Mouse (Mus musculus) ES-E14 (cell line): ENCODE results near the gene Phactr2. TPM values are rescaled to one million over a fixed set of nuclear protein-coding genes. Genes with fewer than 3 reads are reported as not detected.
A peak's percentile ranks its signal among the peaks of the same experiment; 100 is the strongest.

Experiments
- DNase-seq: peaks from one replicate; pipeline ENCODE4 v3.0.0-alpha.2; 2013; ENCODE audit warnings: low read depth, low spot score
- H3K27ac ChIP-seq: 2 replicates; pipeline ENCODE4 v1.5.1; 2012; ENCODE audit warnings: low read depth, mild to moderate bottlenecking, low read length, moderate library complexity, mixed read lengths; ENCODE audit not compliant: poor library complexity, insufficient read depth, severe bottlenecking
- H3K36me3 ChIP-seq: 2 replicates; pipeline ENCODE4 v1.6.1; 2012; ENCODE audit warnings: mild to moderate bottlenecking, low read length, moderate library complexity, mixed read lengths; ENCODE audit not compliant: control insufficient read depth, poor library complexity, insufficient read depth, severe bottlenecking
- H3K4me1 ChIP-seq, 2 experiments: fragments of 150-350 bp in 1 of 2; sonication (generic) in 1 of 2; 2 replicates each; pipeline ENCODE4 v1.6.1; 2012; ENCODE audit warnings: low read length in 2 of 2, mild to moderate bottlenecking in 1 of 2, mixed read lengths in 1 of 2; ENCODE audit not compliant: control insufficient read depth in 2 of 2, insufficient read depth in 2 of 2, poor library complexity in 1 of 2
- H3K4me3 ChIP-seq, 2 experiments: fragments of 150-350 bp in 1 of 2; sonication (generic) in 1 of 2; 2 replicates each; pipeline ENCODE4 v1.5.1; 2012; ENCODE audit warnings: low read length in 2 of 2, low read depth in 1 of 2, mild to moderate bottlenecking in 1 of 2, mixed read lengths in 1 of 2; ENCODE audit not compliant: insufficient read depth in 1 of 2, poor library complexity in 1 of 2, severe bottlenecking in 1 of 2
- H3K9ac ChIP-seq: 2 replicates; pipeline ENCODE4 v1.6.1; 2012; ENCODE audit warnings: low read depth, mild to moderate bottlenecking, low read length, mixed read lengths; ENCODE audit not compliant: poor library complexity, insufficient read depth, severe bottlenecking
- H3K9me3 ChIP-seq: fragments of 150-350 bp; sonication (generic); 2 replicates; pipeline ENCODE4 v1.6.1; 2012; ENCODE audit warnings: low read depth, mild to moderate bottlenecking, low read length; ENCODE audit not compliant: control insufficient read depth, insufficient read depth
- CHD2 ChIP-seq: IDR thresholded peaks from 2 replicates; pipeline ENCODE4 v1.6.1; 2014; ENCODE audit warnings: mild to moderate bottlenecking, low read depth, low read length, inconsistent platforms
- HCFC1 ChIP-seq: IDR thresholded peaks from 2 replicates; pipeline ENCODE4 v1.6.1; 2012; ENCODE audit warnings: low read length, inconsistent platforms, borderline replicate concordance; ENCODE audit not compliant: insufficient read depth
- MAFK ChIP-seq: IDR thresholded peaks from 2 replicates; pipeline ENCODE4 v1.6.1; 2014; ENCODE audit warnings: mild to moderate bottlenecking, low read depth, low read length, inconsistent platforms; ENCODE audit not compliant: insufficient read depth
- ZC3H11A ChIP-seq: IDR thresholded peaks from 2 replicates; pipeline ENCODE4 v1.6.1; 2012; ENCODE audit warnings: low read depth, mild to moderate bottlenecking, inconsistent platforms, low read length, borderline replicate concordance
- ZNF384 ChIP-seq: IDR thresholded peaks from 2 replicates; pipeline ENCODE4 v1.6.1; 2012; ENCODE audit warnings: low read depth, low read length, inconsistent platforms
- in situ Hi-C, 2 experiments: fragments of 600-800 bp; cut with MboI; formaldehyde crosslinking; loops; one replicate each; pipeline ENCODE4 v1.15.1; 2025; ENCODE audit warnings: low sequenced_read_pairs in 2 of 2, inconsistent platforms in 1 of 2; ENCODE audit not compliant: unreplicated experiment in 2 of 2
- total RNA-seq: library from RNA; depleted of rRNA; stranded (reverse); fragments of 300-350 nt; gene quantifications from 2 replicates; pipeline ENCODE4 v1.2.3, GENCODE M21; 2012

Phactr2 gene
- total RNA-seq, 1 experiment = 2.2 TPM

DNA sequence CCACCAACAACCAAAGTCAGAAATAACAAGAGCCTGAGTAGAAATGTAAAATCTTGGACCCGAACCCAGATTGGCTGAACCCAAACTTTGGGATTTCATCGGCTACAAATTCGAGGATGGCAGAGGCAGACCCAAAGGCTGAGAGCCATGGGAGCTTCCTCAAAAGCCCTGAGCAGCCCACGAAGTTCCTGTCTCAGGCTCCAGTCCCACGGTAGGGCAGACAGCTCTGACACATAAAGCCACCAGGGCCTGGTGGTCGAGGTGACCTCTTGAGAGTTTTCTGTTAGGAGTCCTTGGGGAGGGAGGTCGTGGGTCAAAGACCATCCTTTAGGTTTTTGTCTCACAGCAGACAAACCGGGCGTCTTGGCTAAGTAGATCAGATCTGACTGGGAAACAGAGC, 26.3 kb upstream of the Phactr2 start:
- H3K9ac ChIP-seq = 0 out of 2 replicates have a peak overlapping the region, but pooled peaks have one; percentile 10
- no peak for DNase-seq
- peak overlapping the region in 1 of 2 experiments; percentile 96; a peak in 2 of 4 replicates for H3K4me3 ChIP-seq
- H3K27ac ChIP-seq = no peak overlapping the region
- no peak for TF ChIP-seq CHD2
- TF ChIP-seq ZC3H11A = no peak
- no peak for TF ChIP-seq ZNF384
- H3K9me3 ChIP-seq = no peaks in the 10 kb centered on the region
- peaks cover 2 to 3% of the 10 kb centered on the region in 2 experiments; a peak in 1 of 4 replicates for H3K4me1 ChIP-seq
- in situ Hi-C loops = no loop called here
- H3K36me3 ChIP-seq = no peaks in the 10 kb centered on the region

GRCm38 (mm10) chr10:13499331-13499730, 25.1 kb upstream of the Phactr2 start, which contains the start of gene Fuca2:
Gene Fuca2, plus strand, starts transcription at chr10:13499540.
- Histone ChIP-seq H3K9ac (no peak within 1 kb of the TSS), H3K4me3 (no peak within 1 kb of the TSS), H3K27ac (no peak within 1 kb of the TSS), H3K36me3 (no peaks in the 10 kb centered on the region), H3K4me1 (peaks cover 2 to 3% of the 10 kb centered on the region in 2 experiments; a peak in 1 of 4 replicates), H3K9me3 (no peaks in the 10 kb centered on the region)
- no peak for DNase-seq
- no peak for TF ChIP-seq ZNF384
- no peak for TF ChIP-seq MAFK
- no peak for TF ChIP-seq CHD2
- TF ChIP-seq HCFC1 = no peak
- TF ChIP-seq ZC3H11A = no peak
- in situ Hi-C loops = no loop called here

DNA sequence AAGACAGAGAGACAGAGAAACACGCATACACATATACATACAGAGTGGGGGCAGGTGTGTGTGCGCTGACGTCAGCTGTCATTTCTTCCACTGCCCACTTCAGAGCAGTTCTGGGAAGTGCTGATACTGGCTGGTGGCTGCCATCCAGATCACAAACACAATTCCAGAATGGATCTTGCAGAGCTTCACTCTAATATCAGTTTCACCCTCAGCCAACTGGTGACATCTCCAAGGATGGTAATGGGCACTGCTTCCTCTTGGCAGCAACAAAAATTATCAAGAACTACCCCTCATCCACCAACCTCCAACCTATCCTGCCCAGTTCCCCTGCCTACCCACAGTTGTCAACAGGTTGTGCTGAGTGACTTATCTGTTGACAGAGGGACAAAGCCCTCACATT, 22.1 kb upstream of the Phactr2 start:
- in situ Hi-C loops = no loop called here
- H3K4me3 ChIP-seq = no peak overlapping the region
- no peak for TF ChIP-seq HCFC1
- no peak for TF ChIP-seq ZC3H11A
- TF ChIP-seq CHD2 = no peak
- TF ChIP-seq ZNF384 = no peak
- no peak for TF ChIP-seq MAFK
- H3K9me3 ChIP-seq = no peaks in the 10 kb centered on the region
- H3K36me3 ChIP-seq = no peaks in the 10 kb centered on the region
- no peak overlapping the region for H3K9ac ChIP-seq
- H3K4me1 ChIP-seq = peaks cover 2 to 3% of the 10 kb centered on the region in 2 experiments; a peak in 1 of 4 replicates
- no peak for DNase-seq
- no peak overlapping the region for H3K27ac ChIP-seq

DNA sequence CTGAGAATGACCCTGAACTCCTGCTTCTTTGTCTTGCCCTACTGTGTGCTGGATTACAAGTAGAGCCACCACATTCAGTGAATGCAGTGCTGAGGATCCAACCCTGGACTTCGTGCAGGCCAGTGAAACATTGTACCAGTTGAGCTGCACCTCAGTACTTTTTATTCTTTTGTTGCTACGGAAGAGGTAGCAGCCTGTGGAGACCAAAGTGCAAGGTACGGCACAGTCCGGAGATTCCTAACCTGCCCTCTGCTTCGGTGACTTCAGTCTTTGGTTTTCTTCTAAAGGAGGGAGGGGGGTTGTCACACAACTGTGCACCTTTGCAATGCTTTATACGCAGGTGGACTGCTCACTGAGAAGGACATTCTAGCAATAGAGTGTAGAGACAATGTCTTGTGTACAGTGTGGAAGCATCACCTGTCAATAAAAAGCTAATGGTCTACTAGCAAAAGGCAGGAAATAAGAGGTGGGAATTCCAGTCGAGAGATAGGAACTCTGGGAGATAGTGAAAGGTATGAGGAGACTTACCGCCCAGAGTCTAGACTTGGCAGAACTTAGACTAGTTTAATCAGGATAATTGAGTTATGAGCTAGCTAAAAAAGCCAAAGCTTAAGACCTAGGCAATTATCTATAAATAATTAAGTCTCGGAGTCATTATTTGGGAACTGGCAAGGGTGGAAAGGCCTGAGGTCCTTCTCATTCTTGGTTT, 19.9 kb upstream of the Phactr2 start:
- in situ Hi-C loops = no loop called here
- no peak for TF ChIP-seq ZNF384
- no peak for TF ChIP-seq MAFK
- no peak for TF ChIP-seq ZC3H11A
- no peak for TF ChIP-seq CHD2
- TF ChIP-seq HCFC1 = no peak
- Histone ChIP-seq H3K4me3 (no peak overlapping the region), H3K9me3 (no peaks in the 10 kb centered on the region), H3K9ac (no peak overlapping the region), H3K36me3 (no peaks in the 10 kb centered on the region), H3K27ac (no peak overlapping the region), H3K4me1 (no peaks in the 10 kb centered on the region)
- no peak for DNase-seq

- in situ Hi-C loops = no loop called here
- H3K4me3 ChIP-seq = no peak overlapping the region
- DNase-seq = no peak
- no peak overlapping the region for H3K9ac ChIP-seq
- H3K9me3 ChIP-seq = no peaks in the 10 kb centered on the region
- H3K36me3 ChIP-seq = no peaks in the 10 kb centered on the region
- TF ChIP-seq ZC3H11A = no peak
- no peak for TF ChIP-seq MAFK
- TF ChIP-seq ZNF384 = no peak
- TF ChIP-seq CHD2 = no peak
- TF ChIP-seq HCFC1 = no peak
- no peaks in the 10 kb centered on the region for H3K4me1 ChIP-seq
- H3K27ac ChIP-seq = no peak overlapping the region
Observed at GRCm38 (mm10) chr10:13489671-13490070, 15.5 kb upstream of the Phactr2 start.
